Mouse (Mus musculus) cortical plate, adult 2 months (tissue): ENCODE data around the gene Mark4.

ENCODE experiments used
- CTCF ChIP-seq: fragments of 200-500 bp; IDR thresholded peaks from 2 replicates; pipeline ENCODE4 v1.5.1; 2011; ENCODE audit warnings: mild to moderate bottlenecking, control low read depth, low read length; ENCODE audit not compliant: insufficient read depth; ENCODE audit errors: extremely low read depth
- POLR2A ChIP-seq: fragments of 200-500 bp; IDR thresholded peaks from 2 replicates; pipeline ENCODE4 v1.6.1; 2011; ENCODE audit warnings: mild to moderate bottlenecking, low read length, control low read depth; ENCODE audit not compliant: insufficient read depth; ENCODE audit errors: extremely low read depth

DNA sequence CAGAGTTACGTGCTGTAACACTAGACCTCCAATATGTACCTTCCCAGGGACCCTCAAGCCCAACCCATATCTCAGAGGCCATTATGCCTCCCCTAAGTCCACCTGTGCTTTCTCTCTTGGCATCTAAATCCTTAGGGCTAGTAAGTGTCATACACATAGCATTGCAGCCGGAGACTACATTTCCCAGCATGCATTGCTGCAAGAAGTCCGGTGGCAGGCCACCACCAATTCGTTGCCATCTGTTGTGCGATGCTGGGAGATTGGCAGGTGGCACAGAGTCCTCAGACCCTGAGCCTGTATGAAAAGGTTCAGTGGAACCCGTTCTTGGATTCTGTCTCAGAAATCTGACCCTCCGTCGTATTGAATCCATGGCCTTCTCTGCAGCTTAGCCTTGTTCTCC, 28.9 kb downstream of the Mark4 start:
- no peak for TF ChIP-seq POLR2A
- TF ChIP-seq CTCF: no peak
